Comparison of ENCODE assay signal across 14 mouse cellular contexts in the genomic region with DNA sequence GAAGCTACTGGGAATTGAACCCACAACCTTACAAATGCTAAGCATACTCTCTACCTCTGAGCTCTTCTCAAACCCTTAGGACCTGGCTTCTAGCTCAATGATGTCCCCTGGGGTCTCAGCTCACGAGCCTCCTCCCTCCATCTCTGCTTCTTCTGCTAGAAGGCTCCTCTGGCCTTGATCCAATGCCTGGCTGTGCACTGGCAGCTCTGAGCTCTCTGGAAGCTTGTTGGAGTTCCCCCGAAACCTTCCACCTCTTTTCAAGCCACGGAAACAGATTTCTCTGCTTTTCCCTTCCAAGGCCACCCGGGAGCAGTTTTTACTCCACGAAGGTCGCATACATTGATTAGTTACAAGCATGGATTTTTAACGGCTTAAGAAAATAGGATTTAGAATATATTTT.
DNase-seq lines count a peak whose midpoint lies in the region; ATAC-seq and TF ChIP-seq lines count a peak whose summit lies in the region.
"Had no signal": no experiment of that assay in that cellular context is flagged by ENCODE, and none has a peak within 500 bp of the region (broad histone marks: within the 10 kb centered on the region; RNA-seq: fewer than 3 reads in every experiment).

No protein-coding gene starts in this region.

- WGBS in hindbrain, postnatal 0 days, result 34% methylated on average over 7 of the region's 7 CpGs
- WGBS in hindbrain, embryonic 16.5 days, result 43% methylated on average over 7 of the region's 7 CpGs
- 4% methylated on average over 7 of the region's 7 CpGs for WGBS in cerebellum, adult 2 months

- no peak for TF ChIP-seq CTCF in hindbrain, postnatal 0 days (IDR thresholded peaks at IDR 0.05; ENCODE audit: low read depth)
- TF ChIP-seq CTCF in cerebellum, adult 2 months (IDR thresholded peaks at IDR 0.05; ENCODE audit: borderline replicate concordance, insufficient read depth, low read depth, low read length), result no peak

- no peak overlapping the region for H3K27ac ChIP-seq in hindbrain, postnatal 0 days
- H3K27ac ChIP-seq in hindbrain, embryonic 16.5 days (ENCODE audit: low read depth, low read length), result no peak overlapping the region
- no peak overlapping the region for H3K27ac ChIP-seq in cerebellum, adult 2 months (ENCODE audit: insufficient read depth, low read length)
- H3K27ac ChIP-seq: layer of hippocampus, adult 2 months had no signal

- no peaks in the 10 kb centered on the region for H3K9me3 ChIP-seq in hindbrain, postnatal 0 days (ENCODE audit: low read length)
- no peaks in the 10 kb centered on the region for H3K9me3 ChIP-seq in hindbrain, embryonic 16.5 days (ENCODE audit: control insufficient read depth, low read length)

- ATAC-seq in hindbrain, postnatal 0 days, result no peak
- no peak for ATAC-seq in hindbrain, embryonic 16.5 days
- ATAC-seq: Patski had no signal

- no peaks in the 10 kb centered on the region for H3K27me3 ChIP-seq in hindbrain, postnatal 0 days (ENCODE audit: insufficient read depth, low read length)
- H3K27me3 ChIP-seq in hindbrain, embryonic 16.5 days (replicated peaks; ENCODE audit: control insufficient read depth, insufficient read depth, low read length), result no peaks in the 10 kb centered on the region
- H3K27me3 ChIP-seq in cerebellum, adult 2 months (ENCODE audit: control insufficient read depth, insufficient read depth, low read length), result no peaks in the 10 kb centered on the region

- H3K9ac ChIP-seq in hindbrain, postnatal 0 days (replicated peaks; ENCODE audit: low read length), result no peak overlapping the region
- no peak overlapping the region for H3K9ac ChIP-seq in hindbrain, embryonic 16.5 days (ENCODE audit: low read depth, low read length)

- TF ChIP-seq POLR2A in cerebellum, adult 2 months (IDR thresholded peaks at IDR 0.05; ENCODE audit: borderline replicate concordance, insufficient read depth, low read length), result no peak

- peak; percentile 79 for DNase-seq in hindbrain, postnatal 0 days (ENCODE audit: low spot score)
- peak; percentile 11 for DNase-seq in MN1 (ENCODE audit: low spot score)
- DNase-seq in adipocyte (ENCODE audit: low spot score), result peak; percentile 62
- peak; percentile 45 to 51 for DNase-seq in cerebellum, adult 2 months
- no peak for DNase-seq in embryo, embryonic 9.5 days (ENCODE audit: extremely low spot score)
- no peak for DNase-seq in urinary bladder, adult 18-20 months (ENCODE audit: low spot score in 2 of 2)
- DNase-seq: heart, adult 18-20 months; heart, postnatal 10 days; right cerebral cortex, postnatal 25 days had no signal

- no peak overlapping the region; the same call in 1 of the 2 replicates for H3K4me2 ChIP-seq in hindbrain, postnatal 0 days (ENCODE audit: low read depth, low read length)
- H3K4me2 ChIP-seq in hindbrain, embryonic 16.5 days (ENCODE audit: low read length), result no peak overlapping the region

- H3K36me3 ChIP-seq in hindbrain, postnatal 0 days (ENCODE audit: insufficient read depth, low read length), result no peaks in the 10 kb centered on the region
- H3K36me3 ChIP-seq in hindbrain, embryonic 16.5 days (ENCODE audit: control insufficient read depth, insufficient read depth, low read length), result no peaks in the 10 kb centered on the region

- H3K4me3 ChIP-seq in hindbrain, postnatal 0 days (ENCODE audit: low read length), result no peak overlapping the region
- no peak overlapping the region for H3K4me3 ChIP-seq in hindbrain, embryonic 16.5 days (ENCODE audit: low read length)
- H3K4me3 ChIP-seq in cerebellum, adult 2 months (replicated peaks; ENCODE audit: insufficient read depth, low read depth, low read length), result no peak overlapping the region
- H3K4me3 ChIP-seq: erythroblast, embryonic 14.5 days; layer of hippocampus, adult 2 months; myocyte had no signal

- H3K4me1 ChIP-seq in hindbrain, postnatal 0 days (ENCODE audit: insufficient read depth, low read length), result peaks cover 3% of the 10 kb centered on the region
- peaks cover 8% of the 10 kb centered on the region for H3K4me1 ChIP-seq in hindbrain, embryonic 16.5 days (ENCODE audit: control insufficient read depth, insufficient read depth, low read depth, low read length)
- peaks cover 7% of the 10 kb centered on the region for H3K4me1 ChIP-seq in cerebellum, adult 2 months (ENCODE audit: control insufficient read depth, insufficient read depth, low read length)

Comparison
In these comparisons a context has a peak if more than half of its experiments do, and no peak if none do; other contexts are left out.
1. DNase-seq: peak in hindbrain, postnatal 0 days (single experiment), MN1 (single experiment), adipocyte (single experiment) and cerebellum, adult 2 months (2 of 2); none in embryo, embryonic 9.5 days (single experiment) and urinary bladder, adult 18-20 months (0 of 2).